Mouse (Mus musculus) erythroblast, adult 5-6 weeks (primary cell): ENCODE results near the gene Tmem81. TPM values are rescaled to one million over a fixed set of nuclear protein-coding genes. Genes with fewer than 3 reads are reported as not detected.
"Not testable (repeated sequence)": the region's sequence is repeated elsewhere in the genome, so short reads cannot be mapped to it uniquely, and the experiment has no call there.

Experiments
- ATAC-seq: replicated peaks from 2 replicates; pipeline ENCODE4 v1.8.0; 2016; ENCODE audit warnings: moderate number of reproducible peaks, mild to moderate bottlenecking, moderate TSS enrichment, inconsistent platforms; ENCODE audit not compliant: poor library complexity, low FRiP score, severe bottlenecking
- total RNA-seq, 2 experiments: library from RNA; stranded (forward) in 1 of 2; stranded (reverse) in 1 of 2; fragments of 150-400 nt in 1 of 2; fragments of 200-764, 138-1000 nt in 1 of 2; gene quantifications; 2 replicates each; pipeline versions ENCODE4 v1.2.3 to v1.2.4; 2015 to 2017; ENCODE audit warnings: low replicate concordance in 2 of 2

Tmem81 gene
- 2.1 TPM in 1 of 2 replicates, not detected in the other for total RNA-seq (2015; ENCODE audit: low replicate concordance)
- total RNA-seq (2017; ENCODE audit: low replicate concordance), result 0.56 and 1.3 TPM in 2 replicates

DNA sequence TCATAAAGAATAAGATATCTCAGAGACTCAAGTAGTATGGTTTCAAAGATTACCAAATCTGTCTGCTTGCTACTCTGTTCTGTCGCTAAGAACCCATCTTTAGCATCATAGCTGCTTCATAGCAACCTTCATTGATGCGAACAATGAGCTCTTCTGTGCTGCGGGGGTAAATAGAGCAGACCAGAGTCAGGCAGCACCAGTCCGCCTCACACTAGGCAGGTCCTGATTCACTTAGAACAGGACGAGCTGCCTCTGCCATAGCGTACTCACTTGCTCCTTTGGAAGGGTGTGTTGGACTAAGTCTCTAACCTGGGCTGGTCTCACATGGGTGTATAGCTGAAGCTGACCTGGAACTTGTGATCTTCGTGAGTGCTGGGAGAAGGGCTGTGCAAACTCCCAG lies at the start of gene Tmem81:
Gene Tmem81, plus strand, starts transcription at position 173 of the 400 bp plus-strand sequence.
- ATAC-seq, result no peak

DNA sequence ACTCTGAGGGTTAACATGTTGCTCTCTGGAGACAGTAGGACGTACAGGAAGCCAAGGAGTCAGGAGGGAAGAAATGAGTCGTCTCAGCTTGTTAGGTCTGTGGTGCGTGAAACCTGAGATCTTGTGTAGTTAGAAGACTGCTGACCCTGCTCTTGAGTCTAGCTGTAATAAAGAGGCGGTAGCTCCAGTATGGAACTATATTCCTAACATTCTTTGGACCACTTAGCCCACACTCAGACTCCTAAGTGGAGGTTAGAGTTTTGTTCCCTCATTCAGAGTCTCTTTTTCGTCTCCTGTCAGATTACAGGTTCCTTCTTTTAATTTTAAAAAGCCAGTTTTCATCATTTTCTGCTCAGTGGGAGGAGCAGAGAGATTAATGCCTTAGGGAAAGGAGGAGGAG lies 41.4 kb upstream of the Tmem81 start:
- ATAC-seq, result no peak

DNA sequence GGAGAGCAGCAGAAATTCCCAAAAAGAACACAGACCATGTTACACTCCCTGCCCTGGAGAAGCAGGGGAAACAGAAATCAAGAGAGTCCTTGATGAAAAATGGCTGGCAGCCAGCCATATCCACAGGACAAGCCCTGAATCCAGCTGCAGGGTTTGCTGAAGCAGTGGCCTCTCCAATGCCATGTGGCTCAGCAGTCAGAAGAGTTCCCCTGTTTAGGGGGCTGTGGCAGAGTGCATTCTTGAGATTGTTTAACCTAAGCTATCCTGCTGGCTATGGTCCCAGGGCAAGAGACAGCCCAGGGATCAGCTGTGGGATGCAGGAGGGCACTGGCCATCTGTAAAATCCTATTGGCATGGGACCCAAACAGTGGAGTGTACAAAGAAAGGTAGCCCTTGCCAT lies 37.1 kb upstream of the Tmem81 start:
- no peak for ATAC-seq

DNA sequence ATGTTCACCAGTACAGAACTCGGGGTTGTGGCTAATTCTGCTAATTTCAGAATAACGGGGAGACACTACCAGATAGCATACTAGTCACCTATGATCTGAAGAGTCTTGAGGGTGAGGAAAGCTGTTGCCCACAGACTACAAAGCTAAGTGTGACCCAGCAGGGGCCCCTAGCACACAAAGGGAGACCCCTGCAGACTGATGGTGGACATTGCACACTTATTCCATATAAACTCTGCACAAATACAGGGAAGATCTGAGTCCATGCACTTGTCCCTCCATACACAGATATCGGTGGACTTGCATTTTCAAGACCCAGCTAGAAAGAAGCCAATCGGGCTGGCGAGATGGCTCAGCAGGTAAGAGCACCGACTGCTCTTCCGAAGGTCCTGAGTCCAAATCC lies 36.5 kb upstream of the Tmem81 start:
- no peak for ATAC-seq

DNA sequence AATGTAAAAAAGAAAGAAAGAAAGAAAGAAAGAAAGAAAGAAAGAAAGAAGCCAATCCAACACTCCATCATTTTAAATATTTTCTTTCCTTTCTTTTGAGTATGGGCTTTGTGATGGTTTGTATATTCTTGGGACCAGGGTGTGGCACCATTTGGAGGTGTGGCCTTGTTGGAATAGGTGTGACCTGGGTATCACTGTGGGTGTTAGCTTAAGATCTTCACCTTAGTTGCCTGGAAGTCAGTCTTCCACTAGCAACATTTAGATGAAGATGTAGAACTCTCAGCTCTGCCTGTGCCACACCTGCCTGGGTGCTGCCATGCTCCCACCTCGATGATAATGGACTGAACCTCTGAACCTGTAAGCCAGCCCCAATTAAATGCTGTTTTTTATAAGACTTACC lies 36.0 kb upstream of the Tmem81 start:
- not testable (repeated sequence) for ATAC-seq

DNA sequence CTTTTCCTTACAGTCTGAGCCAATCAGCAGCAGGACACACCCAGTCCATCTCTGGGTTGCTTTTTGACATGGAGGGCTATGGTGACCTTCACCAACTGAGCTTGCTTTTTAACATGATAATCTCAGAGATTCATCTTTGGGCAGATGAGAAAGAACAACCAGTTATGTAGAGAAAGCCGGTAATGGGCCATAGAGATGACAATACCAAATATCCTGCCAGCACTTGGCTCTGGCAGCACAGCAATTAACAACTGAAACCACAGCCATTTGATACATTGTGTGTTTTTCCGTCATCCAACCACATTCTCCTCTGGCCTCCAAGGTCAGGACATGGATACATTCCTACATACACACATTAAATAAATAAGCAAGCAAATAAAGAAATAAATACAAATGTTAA lies 35.0 kb upstream of the Tmem81 start:
- no peak for ATAC-seq

DNA sequence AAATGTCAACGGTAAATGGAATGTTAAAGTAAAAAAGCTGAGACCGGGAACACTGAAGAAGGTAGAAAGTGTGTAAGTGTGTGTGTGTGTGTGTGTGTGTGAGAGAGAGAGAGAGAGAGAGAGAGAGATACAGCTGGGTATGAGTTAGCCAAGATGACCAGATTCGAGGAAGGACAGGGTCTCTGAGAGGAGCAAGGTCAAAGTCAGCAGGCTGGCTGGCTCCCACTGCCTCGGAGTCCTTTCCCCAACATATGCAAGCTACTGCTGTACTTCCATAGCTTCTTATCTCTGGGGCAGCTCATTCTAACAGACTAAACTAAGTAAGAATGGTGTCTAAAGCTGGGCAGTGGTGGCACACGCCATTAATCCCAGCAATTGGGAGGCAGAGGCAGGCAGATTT lies 34.5 kb upstream of the Tmem81 start:
- ATAC-seq, result no peak

DNA sequence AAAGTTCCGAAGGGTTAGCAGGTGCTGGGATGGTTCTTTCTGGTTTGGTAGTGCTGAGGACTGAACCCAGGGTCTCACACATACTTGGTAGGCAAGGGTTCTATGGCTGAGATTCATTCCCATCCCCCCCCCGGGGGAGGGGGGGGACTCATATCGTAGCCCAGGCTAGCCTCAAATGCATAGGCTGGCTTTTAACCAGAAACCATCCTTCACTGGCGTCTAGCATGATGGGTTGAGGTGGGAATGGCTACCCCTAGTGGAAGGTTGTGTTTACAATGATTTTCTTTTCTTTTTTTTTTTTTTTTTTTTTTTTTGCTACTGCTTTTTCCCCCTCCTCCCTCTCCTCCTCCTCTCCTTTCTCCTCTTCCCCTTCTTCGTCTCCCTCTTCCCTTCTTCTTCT lies 33.5 kb upstream of the Tmem81 start:
- ATAC-seq, result no peak

DNA sequence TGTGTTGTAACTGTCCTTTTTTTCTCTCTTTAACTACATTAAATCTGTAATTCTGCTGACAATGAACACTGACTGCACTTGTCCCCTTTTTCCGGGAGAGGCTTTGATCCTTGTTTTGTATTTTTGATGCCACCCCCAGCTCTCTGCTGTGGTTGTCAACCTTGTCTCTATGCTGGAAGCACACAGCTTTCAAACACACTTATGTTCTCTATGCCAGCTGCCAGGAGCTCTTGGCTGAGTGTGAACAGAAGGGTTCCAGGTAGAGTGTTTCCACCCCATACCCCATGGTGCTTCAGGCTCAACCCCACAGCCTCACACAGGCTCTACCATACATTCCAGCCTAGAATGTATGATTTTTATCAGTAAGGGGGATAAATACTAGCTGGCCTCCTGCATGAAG lies 31.5 kb upstream of the Tmem81 start:
- no peak for ATAC-seq

DNA sequence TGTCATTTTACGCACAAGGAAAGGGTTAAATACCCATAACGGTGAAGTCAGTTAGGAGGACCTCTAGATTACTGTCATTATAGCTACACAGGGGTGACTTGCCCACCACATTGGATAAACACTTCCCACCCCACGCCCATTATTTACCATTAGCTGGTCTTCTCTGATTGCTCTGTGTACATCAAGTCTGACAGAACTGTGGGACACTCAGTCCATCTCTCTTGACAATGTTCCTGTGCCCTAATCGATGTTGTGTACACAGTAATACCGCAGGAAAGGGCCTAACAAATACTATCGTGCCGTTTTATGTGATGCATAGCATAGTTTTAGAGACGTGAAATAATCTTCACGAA lies 29.5 kb upstream of the Tmem81 start:
- ATAC-seq, result peak; percentile 41

DNA sequence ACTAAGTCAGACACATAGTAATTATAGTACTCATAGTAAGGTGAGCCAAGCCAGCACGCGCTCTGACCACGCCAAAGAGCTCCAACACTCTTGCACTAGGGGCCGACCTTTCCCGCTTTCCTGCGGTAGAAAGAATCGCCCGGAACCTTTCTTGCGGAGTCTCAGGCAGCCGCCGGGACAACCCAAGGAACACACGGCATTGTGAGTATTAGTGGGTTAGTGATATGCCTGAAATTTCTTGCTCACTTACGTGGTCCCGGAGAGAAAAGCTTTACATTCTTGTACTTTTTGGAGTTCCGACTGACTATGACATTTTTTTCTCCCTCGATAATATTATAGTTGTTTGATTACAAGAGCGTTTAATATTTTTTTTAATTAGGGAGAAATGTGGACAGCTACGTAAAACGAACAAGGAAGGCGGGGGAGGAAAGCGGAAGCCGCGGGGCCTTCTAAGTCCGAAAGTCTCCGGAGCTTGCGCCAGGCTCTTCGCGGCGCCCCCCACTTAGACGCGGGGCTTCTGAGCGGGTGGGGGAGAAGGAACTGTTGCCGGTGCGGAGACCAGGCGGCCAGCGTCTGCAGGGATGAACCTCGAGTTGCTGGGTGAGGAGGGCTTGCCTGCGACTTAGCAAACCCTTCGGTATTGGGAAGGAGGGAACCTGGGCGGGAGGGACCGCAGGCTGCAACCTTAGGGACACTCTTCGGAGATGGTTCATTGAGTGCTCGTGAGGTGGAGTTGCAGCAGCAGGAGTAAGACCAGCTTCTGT lies 28.9 kb upstream of the Tmem81 start, which contains the start of gene Rbbp5:
Gene Rbbp5, plus strand, starts transcription at position 438 of the 764 bp plus-strand sequence.
- peak; percentile 93 for ATAC-seq

DNA sequence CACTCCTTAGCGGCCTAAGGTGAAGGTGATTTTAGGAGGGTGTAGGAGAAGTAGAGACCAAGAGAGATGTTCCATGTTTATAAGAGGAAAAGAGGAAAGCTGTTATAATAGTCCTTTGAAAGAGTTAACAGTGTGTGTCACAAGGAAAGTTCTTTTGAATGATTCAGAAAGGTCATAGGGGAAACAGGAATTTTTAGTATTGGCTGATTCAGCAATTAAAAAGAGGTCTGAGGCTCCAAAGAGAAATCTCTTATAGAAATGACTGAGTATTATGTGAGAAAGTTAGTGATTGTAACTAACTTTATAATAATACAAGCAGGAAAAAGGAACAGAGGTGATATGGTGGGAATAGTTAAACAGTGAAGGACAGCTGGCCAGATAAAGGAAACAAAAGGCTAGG lies 26.6 kb upstream of the Tmem81 start:
- no peak for ATAC-seq

DNA sequence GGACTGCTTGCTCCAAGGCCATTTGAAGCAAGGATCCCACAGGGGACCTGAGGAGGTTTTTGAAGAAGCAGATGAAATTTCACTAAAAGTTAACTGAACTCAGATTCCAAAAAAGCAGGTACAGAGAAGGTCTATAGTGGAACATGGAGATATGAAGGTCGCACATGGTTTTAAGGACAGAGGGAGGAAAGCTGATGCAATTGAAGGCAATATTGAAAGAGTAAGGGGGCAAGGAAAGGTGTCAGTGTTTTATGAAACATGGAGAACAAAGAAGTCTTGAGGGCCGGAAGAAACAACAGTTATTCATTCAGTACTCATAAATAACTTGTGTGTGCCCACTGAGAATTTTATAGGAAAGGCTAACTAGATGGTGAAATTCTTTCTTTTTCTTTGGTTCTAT lies 24.4 kb upstream of the Tmem81 start:
- no peak for ATAC-seq

DNA sequence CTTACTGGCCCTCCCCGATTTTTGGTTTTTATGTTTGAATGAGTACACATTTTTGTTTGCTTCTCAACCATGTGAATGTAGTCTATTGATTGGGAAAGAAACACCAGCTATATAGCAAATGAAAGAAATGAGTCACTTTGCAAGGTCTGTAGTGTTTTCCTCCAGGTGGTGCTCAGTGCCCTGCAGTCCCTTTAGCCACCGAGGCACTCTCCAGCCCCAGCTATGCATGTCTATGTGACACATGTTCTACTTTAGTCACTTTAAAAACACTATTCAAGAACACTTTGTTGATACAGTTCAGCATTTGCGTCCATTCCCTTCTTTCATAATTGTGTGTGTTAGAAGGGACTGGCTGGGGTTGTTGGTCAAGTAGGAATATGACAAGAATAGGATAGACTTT lies 22.8 kb upstream of the Tmem81 start:
- no peak for ATAC-seq

DNA sequence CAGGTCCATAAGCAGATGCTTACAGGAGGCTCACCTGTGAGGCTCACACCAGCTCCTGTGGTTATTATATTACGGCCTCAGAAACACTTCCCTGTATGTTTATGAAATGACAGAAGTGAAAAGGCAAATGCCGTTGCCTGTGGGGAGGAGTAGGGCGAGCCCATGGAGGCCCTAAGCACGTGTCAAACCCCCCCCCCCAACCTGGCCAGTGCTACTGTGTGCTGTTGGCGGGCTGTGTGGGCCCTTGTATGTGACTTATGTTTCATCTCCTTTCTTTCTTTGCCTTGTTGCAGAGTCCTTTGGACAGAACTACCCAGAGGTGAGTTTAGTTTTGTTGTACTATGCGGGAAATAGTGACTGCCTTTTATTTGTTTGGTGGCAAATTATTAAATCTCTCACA lies 22.3 kb upstream of the Tmem81 start:
- no peak for ATAC-seq

DNA sequence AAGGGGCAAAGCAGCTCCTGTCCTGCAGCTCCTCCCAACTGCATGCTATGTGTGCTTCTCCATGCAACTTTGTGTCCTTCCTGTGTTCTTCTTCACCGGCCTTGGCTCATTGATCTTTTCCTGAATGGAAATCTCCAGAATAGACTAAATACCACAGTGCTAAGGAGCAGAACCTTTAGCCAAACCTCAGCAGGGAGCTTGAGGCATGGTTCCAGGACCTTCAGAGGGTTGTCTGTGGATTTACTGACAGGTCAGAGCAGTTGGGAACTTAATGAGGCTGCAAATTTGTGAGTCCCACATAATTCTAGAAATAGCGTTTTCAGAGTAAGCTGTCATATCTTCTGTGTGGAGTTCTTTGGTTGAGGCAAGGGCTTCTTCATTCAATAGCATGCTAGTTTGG lies 5.5 kb upstream of the Tmem81 start:
- ATAC-seq, result no peak

DNA sequence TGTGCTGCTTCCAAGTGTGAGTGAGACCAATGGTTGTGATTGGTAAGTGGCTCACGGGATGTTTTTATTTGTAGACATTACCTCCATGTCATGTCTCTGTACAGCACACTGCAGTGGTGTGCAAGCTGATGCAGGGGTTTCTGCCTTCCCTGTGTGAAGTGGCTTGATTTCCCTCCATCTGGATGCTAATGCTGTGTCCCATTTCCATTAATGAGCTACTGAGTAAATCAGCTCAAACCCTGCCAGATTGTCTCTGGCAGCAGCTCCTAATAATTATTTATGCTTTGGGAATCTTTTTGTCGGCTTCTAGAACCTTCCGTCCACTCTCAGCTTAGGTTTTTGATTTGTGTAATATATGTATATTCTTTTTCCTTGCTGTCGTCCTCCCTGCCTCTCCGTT lies 875 bp upstream of the Tmem81 start:
- no peak for ATAC-seq

DNA sequence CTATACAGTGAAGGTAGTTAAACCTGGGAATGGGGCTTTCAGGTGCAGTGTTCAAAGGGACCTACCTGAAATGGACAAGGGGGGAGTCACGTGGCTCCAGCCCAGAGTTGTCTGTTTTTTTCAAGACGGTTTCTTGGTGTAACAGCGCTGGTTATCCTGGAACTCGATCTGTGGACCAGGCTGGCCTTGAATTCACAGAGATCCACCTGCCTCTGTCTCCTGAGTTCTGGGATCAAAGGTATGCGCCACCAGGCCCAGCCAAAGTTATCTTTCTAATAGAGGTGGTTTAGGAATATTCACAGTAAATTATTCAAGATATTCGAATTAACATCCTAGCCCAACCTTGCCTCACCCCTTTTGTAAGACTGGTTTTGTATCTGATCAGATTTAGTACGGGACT lies 626 bp downstream of the Tmem81 start:
- no peak for ATAC-seq

DNA sequence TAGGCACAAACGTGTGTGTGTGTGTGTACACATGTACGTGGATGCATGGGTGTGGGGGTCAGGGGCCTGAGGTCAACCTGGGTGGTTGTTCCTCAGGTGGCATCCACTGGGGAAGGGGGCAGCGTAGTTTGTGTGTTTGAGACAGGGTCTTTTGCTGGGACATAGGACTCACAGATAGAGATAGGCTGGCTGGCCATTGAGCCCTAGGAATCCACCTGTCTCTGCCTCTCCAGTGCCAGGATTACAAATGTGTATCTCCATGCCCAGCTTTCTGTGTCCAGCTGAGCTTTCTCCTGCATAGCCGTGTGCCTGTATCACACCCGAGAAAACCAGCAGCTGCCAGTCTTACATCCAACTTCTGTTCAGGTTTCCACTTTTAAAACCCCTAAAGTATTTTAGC lies 3.7 kb downstream of the Tmem81 start:
- no peak for ATAC-seq

DNA sequence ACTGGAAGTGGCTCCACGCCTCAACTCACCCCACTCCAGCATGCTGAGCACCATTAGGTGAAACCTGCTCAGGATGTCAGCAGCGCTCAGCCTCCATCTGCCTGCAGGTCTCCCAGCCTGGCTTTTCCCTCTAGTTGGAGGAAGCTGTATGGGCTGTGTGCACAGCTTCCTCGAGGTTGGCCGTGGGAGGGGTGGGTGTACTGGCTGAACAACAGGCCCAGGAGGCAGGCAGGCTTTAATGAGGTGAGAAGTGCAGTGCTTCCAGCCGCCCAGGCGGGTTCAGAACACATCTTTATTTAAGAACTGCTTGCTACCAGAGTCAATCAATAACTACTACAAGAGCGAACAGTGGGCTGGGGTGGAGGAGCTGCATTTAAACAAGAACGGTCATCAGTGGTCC lies 5.5 kb downstream of the Tmem81 start:
- no peak for ATAC-seq

DNA sequence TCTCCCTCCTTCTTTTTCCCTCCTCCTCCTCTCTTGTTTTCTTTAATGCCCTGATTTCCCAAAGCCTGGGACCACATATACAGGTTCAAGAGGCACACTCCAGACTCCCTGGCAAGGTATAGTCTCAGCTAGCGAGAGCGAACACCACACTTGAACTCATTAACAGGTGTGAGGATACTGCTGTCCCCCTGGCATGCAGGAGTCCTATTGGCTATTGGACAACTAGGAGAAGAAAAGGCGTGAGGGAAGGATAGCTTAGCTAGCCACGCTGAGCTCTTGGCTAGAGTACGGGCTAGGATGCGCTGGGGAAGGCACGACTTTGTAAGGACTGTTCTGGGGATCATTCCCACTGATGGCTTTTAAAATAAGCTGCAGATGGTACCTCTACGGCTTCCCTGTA lies 6.1 kb downstream of the Tmem81 start:
- no peak for ATAC-seq

DNA sequence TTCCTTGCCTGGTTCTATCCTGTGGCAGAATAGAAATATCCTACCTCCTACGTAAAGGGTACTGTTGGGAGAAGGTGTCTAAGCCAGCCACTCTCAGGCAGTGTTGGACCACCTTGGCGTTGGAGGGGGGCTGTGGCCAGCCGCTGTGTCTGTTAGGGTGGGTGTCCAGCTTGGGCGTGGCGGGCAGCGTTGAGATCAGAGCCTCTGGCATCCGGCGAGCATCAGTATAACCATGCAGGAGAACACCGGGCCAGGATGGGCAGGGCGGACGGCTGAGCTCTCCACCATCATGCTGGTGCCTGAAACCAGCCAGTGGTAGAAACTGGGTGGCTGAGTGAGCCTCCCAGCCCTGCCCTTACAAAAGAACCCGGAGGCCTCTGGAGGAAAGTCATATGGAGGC lies 9.3 kb downstream of the Tmem81 start:
- no peak for ATAC-seq
